Mouse (Mus musculus): Measurements from ENCODE around the gene Myl3.

DNA sequence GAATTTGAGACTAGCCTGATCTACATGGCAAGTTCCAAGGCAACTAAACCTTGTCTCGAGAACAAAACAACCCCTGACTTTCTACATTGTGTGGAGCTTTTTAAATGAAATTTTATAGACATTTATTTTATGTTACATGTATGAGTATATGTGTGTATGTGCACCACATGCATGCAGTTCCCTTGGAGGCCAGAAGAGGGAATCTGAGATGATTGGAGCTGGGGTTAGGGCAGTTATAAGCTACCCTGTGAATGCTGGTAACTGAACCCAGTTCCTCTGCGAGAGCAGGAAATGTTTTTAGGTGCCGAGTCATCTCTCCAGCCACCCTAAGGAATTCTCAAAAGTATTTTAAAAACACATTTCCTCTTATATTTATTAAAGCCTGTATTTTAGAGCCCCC is 46.5 kb downstream of the Myl3 start:
- TF ChIP-seq TAL1 (IDR thresholded peaks at IDR 0.05; ENCODE audit: low read length) (no peak), GATA1 (IDR thresholded peaks at IDR 0.05; ENCODE audit: low read length) (no peak)
